Mouse (Mus musculus): Measurements from ENCODE around the gene Slc46a3.

GRCm38 (mm10) chr5:147843340-147843739, 51.3 kb downstream of the Slc46a3 start:
- TF ChIP-seq POLR2A (IDR thresholded peaks at IDR 0.05; ENCODE audit: insufficient read length, low read depth) (no peak), SRF (IDR thresholded peaks at IDR 0.05; ENCODE audit: control insufficient read depth, insufficient read length, low read depth) (no peak)

Measured in myocyte (in vitro differentiated cells).